8 mouse cellular contexts compared by ENCODE assay signal in genomic region chr10:93430915-93431522, GRCm38 (mm10). TPM values are rescaled to one million over a fixed set of nuclear protein-coding genes. Genes with fewer than 3 reads are reported as not detected.
A peak's percentile ranks its signal among the peaks of the same experiment; 100 is the strongest.
DNase-seq lines count a peak whose midpoint lies in the region; ATAC-seq and TF ChIP-seq lines count a peak whose summit lies in the region.

No protein-coding gene starts in this region.

- DNase-seq in cerebellum, adult 2 months = peak; percentile 32 to 33
- no peak for DNase-seq in cerebellum, adult 8-10 months
- peak; percentile 33 for DNase-seq in R1 (ENCODE audit: low read depth, low spot score)
- DNase-seq in forelimb bud, embryonic 11.5 days (ENCODE audit: low read depth, low spot score) = peak; percentile 32
- peak; percentile 58 for DNase-seq in limb, embryonic 10.5 days (ENCODE audit: low spot score)
- DNase-seq in thymus, postnatal 36 days = peak; percentile 66 to 71
- DNase-seq in right cerebral cortex, adult 2 months (ENCODE audit: low spot score in 2 of 2) = no peak

- H3K4me2 ChIP-seq in midbrain, embryonic 13.5 days (replicated peaks) = peak overlapping the region; percentile 56

- no peak for TF ChIP-seq CTCF in cerebellum, adult 2 months (IDR thresholded peaks at IDR 0.05; ENCODE audit: borderline replicate concordance, insufficient read depth, low read depth, low read length)

- WGBS in cerebellum, adult 2 months = 8% methylated on average over 22 of the region's 22 CpGs
- WGBS in limb, embryonic 10.5 days = 23% methylated on average over 22 of the region's 22 CpGs
- WGBS in midbrain, embryonic 13.5 days = 6% methylated on average over 22 of the region's 22 CpGs

- H3K27ac ChIP-seq in cerebellum, adult 2 months (ENCODE audit: insufficient read depth, low read length) = no peak overlapping the region
- H3K27ac ChIP-seq in limb, embryonic 10.5 days = peak overlapping the region; percentile 85
- peak overlapping the region; percentile 79 for H3K27ac ChIP-seq in midbrain, embryonic 13.5 days

- peak overlapping the region; percentile 55 for H3K4me3 ChIP-seq in cerebellum, adult 2 months (replicated peaks; ENCODE audit: insufficient read depth, low read depth, low read length)
- H3K4me3 ChIP-seq in limb, embryonic 10.5 days = peak overlapping the region; percentile 48
- H3K4me3 ChIP-seq in midbrain, embryonic 13.5 days (replicated peaks) = peak overlapping the region; percentile 35

- H3K36me3 ChIP-seq in limb, embryonic 10.5 days = no peaks in the 10 kb centered on the region
- H3K36me3 ChIP-seq in midbrain, embryonic 13.5 days = no peaks in the 10 kb centered on the region

- TF ChIP-seq POLR2A in cerebellum, adult 2 months (IDR thresholded peaks at IDR 0.05; ENCODE audit: borderline replicate concordance, insufficient read depth, low read length) = no peak

- H3K4me1 ChIP-seq in cerebellum, adult 2 months (ENCODE audit: control insufficient read depth, insufficient read depth, low read length) = no peaks in the 10 kb centered on the region
- H3K4me1 ChIP-seq in limb, embryonic 10.5 days = peaks cover 24% of the 10 kb centered on the region
- peaks cover 25% of the 10 kb centered on the region for H3K4me1 ChIP-seq in midbrain, embryonic 13.5 days (replicated peaks)

- H3K9me3 ChIP-seq in limb, embryonic 10.5 days (replicated peaks) = no peaks in the 10 kb centered on the region
- no peaks in the 10 kb centered on the region for H3K9me3 ChIP-seq in midbrain, embryonic 13.5 days

- H3K9ac ChIP-seq in midbrain, embryonic 13.5 days (replicated peaks) = peak overlapping the region; percentile 68

- no peaks in the 10 kb centered on the region for H3K27me3 ChIP-seq in cerebellum, adult 2 months (ENCODE audit: control insufficient read depth, insufficient read depth, low read length)
- H3K27me3 ChIP-seq in limb, embryonic 10.5 days (ENCODE audit: low read depth, poor library complexity, severe bottlenecking) = no peaks in the 10 kb centered on the region
- H3K27me3 ChIP-seq in midbrain, embryonic 13.5 days = no peaks in the 10 kb centered on the region

- peak; percentile 73 for ATAC-seq in midbrain, embryonic 13.5 days

RNA-seq across cellular contexts. Expression of gene Lta4h, which starts 22.2 kb away (rescaled TPM):
- polyA plus RNA-seq in cerebellum, adult 2 months (2012; rRNA removed) = 64.8 and 66.8 TPM in 2 replicates
- polyA plus RNA-seq in limb, embryonic 10.5 days (2016; fragmentation: Nextera tagmentation; extraction: Ambion mirVana) = 147 and 157 TPM in 2 replicates
- 104 and 106 TPM in 2 replicates for polyA plus RNA-seq in midbrain, embryonic 13.5 days (2015; fragmentation: Nextera tagmentation; extraction: Ambion mirVana)

RNA-seq across cellular contexts. Expression of gene Hal, which starts 57.5 kb away (rescaled TPM):
- 0.05 and 0.18 TPM in 2 replicates for polyA plus RNA-seq in cerebellum, adult 2 months (2012; rRNA removed)
- polyA plus RNA-seq in limb, embryonic 10.5 days (2016; fragmentation: Nextera tagmentation; extraction: Ambion mirVana) = 0.04 and 0.48 TPM in 2 replicates
- polyA plus RNA-seq in midbrain, embryonic 13.5 days (2015; fragmentation: Nextera tagmentation; extraction: Ambion mirVana) = 0.08 TPM in 1 of 2 replicates, not detected in the other

Comparison
In these comparisons a context has a peak if more than half of its experiments do, and no peak if none do; other contexts are left out.
1. DNase-seq: peak in cerebellum, adult 2 months (2 of 2), R1 (single experiment), forelimb bud, embryonic 11.5 days (single experiment), limb, embryonic 10.5 days (single experiment) and thymus, postnatal 36 days (2 of 2); none in cerebellum, adult 8-10 months (single experiment) and right cerebral cortex, adult 2 months (0 of 2).
2. Peak in every context shown above with its lines, with median percentiles within 50 percentile points of each other: H3K4me3 ChIP-seq.